Mouse (Mus musculus) kidney, postnatal 0 days (tissue): ENCODE results near the gene Calhm3. TPM values are rescaled to one million over a fixed set of nuclear protein-coding genes. Genes with fewer than 3 reads are reported as not detected.

ENCODE experiments used
- ATAC-seq: fragments of 200-750 bp; cut with Nextera tagmentation; replicated peaks from 2 replicates; pipeline ENCODE4 v1.8.0; 2017; ENCODE audit warnings: low read depth, moderate number of reproducible peaks, moderate TSS enrichment, moderate library complexity; ENCODE audit not compliant: low FRiP score
- DNase-seq: peaks from one replicate; pipeline ENCODE4 v3.0.0-alpha.2; 2016; ENCODE audit warnings: low spot score
- H3K27ac ChIP-seq: fragments of 300-500 bp; sonication (generic); 2 replicates; pipeline ENCODE4 v1.5.1; 2014; ENCODE audit warnings: mild to moderate bottlenecking
- H3K27me3 ChIP-seq: fragments of 300-500 bp; sonication (generic); 2 replicates; pipeline ENCODE4 v1.6.1; 2014; ENCODE audit warnings: low read length, mixed read lengths; ENCODE audit not compliant: insufficient read depth
- H3K36me3 ChIP-seq: fragments of 300-500 bp; sonication (generic); 2 replicates; pipeline ENCODE4 v1.6.1; 2014; ENCODE audit warnings: low read length, mixed read lengths; ENCODE audit not compliant: insufficient read depth
- H3K4me1 ChIP-seq: fragments of 300-500 bp; sonication (generic); replicated peaks from 2 replicates; pipeline ENCODE4 v1.6.1; 2014; ENCODE audit warnings: antibody characterized with exemption, low read length, mixed read lengths; ENCODE audit not compliant: insufficient read depth
- H3K4me2 ChIP-seq: fragments of 300-500 bp; sonication (generic); 2 replicates; pipeline ENCODE4 v1.6.1; 2014; ENCODE audit warnings: mild to moderate bottlenecking, low read length, moderate library complexity, mixed read lengths
- H3K4me3 ChIP-seq: fragments of 300-500 bp; sonication (generic); replicated peaks from 2 replicates; pipeline ENCODE4 v1.5.1; 2014; ENCODE audit warnings: low read depth, low read length
- H3K9ac ChIP-seq: fragments of 300-500 bp; sonication (generic); 2 replicates; pipeline ENCODE4 v1.6.1; 2014; ENCODE audit warnings: low read depth, low read length
- H3K9me3 ChIP-seq: fragments of 300-500 bp; sonication (generic); replicated peaks from 2 replicates; pipeline ENCODE4 v1.6.1; 2016; ENCODE audit warnings: low read length, inconsistent platforms, mixed read lengths
- CTCF ChIP-seq: IDR thresholded peaks from 2 replicates; pipeline ENCODE4 v1.5.1; 2016; ENCODE audit warnings: antibody characterized with exemption, low read depth, mild to moderate bottlenecking, moderate library complexity
- WGBS: fragments of 180-500 bp; shearing (Covaris S2); extraction: QIAGEN DNeasy Blood & Tissue Kit; methylation state at CpG from one replicate; pipeline ENCODE4 v1.1.7; 2014; 5-methylcytosine and 5-hydroxymethylcytosine counted together
- polyA plus RNA-seq: library from polyadenylated mRNA; unstranded; fragments of >200 nt; fragmentation: Nextera tagmentation; extraction: Ambion mirVana; gene quantifications from 2 replicates; pipeline ENCODE4 v1.2.1, GENCODE M21; 2015

Gene Calhm3
- polyA plus RNA-seq, 1 experiment from 2014 or later, result not detected

DNA sequence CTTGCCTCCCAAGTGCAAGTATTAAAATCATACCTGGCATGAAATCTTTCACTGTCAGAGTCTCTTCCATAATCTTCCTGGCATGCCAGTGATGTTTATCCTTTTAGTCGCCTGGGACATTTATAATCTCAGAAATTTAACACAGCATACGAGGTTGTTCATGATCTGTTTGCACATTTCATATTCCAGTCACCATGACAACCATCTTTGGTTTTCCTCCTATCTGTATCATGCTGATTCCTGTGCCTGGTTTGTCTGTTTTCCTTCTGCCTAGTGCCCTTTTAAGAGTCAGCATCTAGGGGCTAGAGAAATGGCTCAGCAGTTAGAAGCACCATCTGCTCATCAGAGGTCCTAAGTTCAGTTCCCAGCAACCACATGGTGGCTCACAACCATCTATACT lies 38.9 kb downstream of the Calhm3 start:
- no peak overlapping the region for H3K4me2 ChIP-seq
- ATAC-seq (no peak), DNase-seq (no peak)
- H3K27ac ChIP-seq, result no peak overlapping the region
- peaks cover 53% of the 10 kb centered on the region for H3K36me3 ChIP-seq
- TF ChIP-seq CTCF, result no peak
- no peak overlapping the region for H3K4me3 ChIP-seq
- WGBS, result 83% methylated on average over 2 of the region's 2 CpGs
- H3K4me1 ChIP-seq, result no peaks in the 10 kb centered on the region
- no peak overlapping the region for H3K9ac ChIP-seq
- no peaks in the 10 kb centered on the region for H3K27me3 ChIP-seq
- no peaks in the 10 kb centered on the region for H3K9me3 ChIP-seq

GRCm38 (mm10) chr19:47104641-47105271 lies 52.8 kb downstream of the Calhm3 start:
- 91% methylated on average over 9 of the region's 9 CpGs for WGBS
- H3K9me3 ChIP-seq, result no peaks in the 10 kb centered on the region
- peaks cover 75% of the 10 kb centered on the region for H3K36me3 ChIP-seq
- ATAC-seq (no peak), DNase-seq (no peak)
- no peak for TF ChIP-seq CTCF
- H3K9ac ChIP-seq, result no peak overlapping the region
- H3K27ac ChIP-seq, result no peak overlapping the region
- no peaks in the 10 kb centered on the region for H3K27me3 ChIP-seq
- no peak overlapping the region for H3K4me2 ChIP-seq
- H3K4me3 ChIP-seq, result no peak overlapping the region
- H3K4me1 ChIP-seq, result no peaks in the 10 kb centered on the region

Other genes starting within 250 kb of the Calhm3 start
- gene Ina, start 143.1 kb downstream of the Calhm3 start, polyA plus RNA-seq, result 0.05 and 0.24 TPM in 2 replicates
- gene Nt5c2, start 142.6 kb downstream of the Calhm3 start, polyA plus RNA-seq, result 68.4 and 87.5 TPM in 2 replicates
- gene Pcgf6, start 106.9 kb downstream of the Calhm3 start, polyA plus RNA-seq, result 19.2 and 20.3 TPM in 2 replicates
- 3.5 and 4.3 TPM in 2 replicates for gene Taf5, start 90.0 kb downstream of the Calhm3 start, polyA plus RNA-seq
- 2,320 and 2,713 TPM in 2 replicates for gene Usmg5, start 67.1 kb downstream of the Calhm3 start, polyA plus RNA-seq
- gene Pdcd11, start 67.0 kb downstream of the Calhm3 start, polyA plus RNA-seq, result 7.3 TPM in 2 replicates
- gene Calhm2, start 19.5 kb downstream of the Calhm3 start, polyA plus RNA-seq, result 5.4 and 5.9 TPM in 2 replicates
- gene Calhm1, start 13.5 kb downstream of the Calhm3 start, polyA plus RNA-seq, result not detected in 2 replicates
- 2.2 and 2.7 TPM in 2 replicates for gene Neurl1a, start 21.1 kb upstream of the Calhm3 start, polyA plus RNA-seq